Mouse (Mus musculus) C2C12 (cell line): ENCODE results near the gene Olfr643. TPM values are rescaled to one million over a fixed set of nuclear protein-coding genes. Genes with fewer than 3 reads are reported as not detected.

Experiments used
- polyA plus RNA-seq: library from polyadenylated mRNA; unstranded; fragments of >200 nt; fragmentation: generic; extraction: Trizol; gene quantifications from one replicate; pipeline ENCODE4 v1.2.1, GENCODE M21; 2012; ENCODE audit warnings: missing spikeins

The Olfr643 gene
- polyA plus RNA-seq, 1 experiment, result not detected

Other genes with a start within 250 kb of the Olfr643 start
- not detected for gene Olfr64, start 242.9 kb downstream of the Olfr643 start, polyA plus RNA-seq
- gene Olfr65, start 233.9 kb downstream of the Olfr643 start, polyA plus RNA-seq, result not detected
- not detected for gene Olfr631, start 208.6 kb downstream of the Olfr643 start, polyA plus RNA-seq
- gene Olfr632, start 203.1 kb downstream of the Olfr643 start, polyA plus RNA-seq, result not detected
- gene Olfr633, start 193.0 kb downstream of the Olfr643 start, polyA plus RNA-seq, result not detected
- gene Olfr635, start 166.3 kb downstream of the Olfr643 start, polyA plus RNA-seq, result not detected
- not detected for gene Olfr638, start 138.7 kb downstream of the Olfr643 start, polyA plus RNA-seq
- not detected for gene Olfr639, start 120.1 kb downstream of the Olfr643 start, polyA plus RNA-seq
- not detected for gene Olfr640, start 111.8 kb downstream of the Olfr643 start, polyA plus RNA-seq
- gene Olfr641, start 102.0 kb downstream of the Olfr643 start, polyA plus RNA-seq, result not detected
- gene Olfr642, start 84.7 kb downstream of the Olfr643 start, polyA plus RNA-seq, result not detected
- gene 4930516K23Rik, start 76.0 kb downstream of the Olfr643 start, polyA plus RNA-seq, result not detected
- not detected for gene Olfr644, start 65.5 kb downstream of the Olfr643 start, polyA plus RNA-seq
- gene Olfr645, start 51.9 kb downstream of the Olfr643 start, polyA plus RNA-seq, result not detected
- gene Olfr646, start 32.5 kb downstream of the Olfr643 start, polyA plus RNA-seq, result not detected
- gene Ubqln5, start 7.6 kb downstream of the Olfr643 start, polyA plus RNA-seq, result not detected
- gene Ubqln3, start 5.9 kb upstream of the Olfr643 start, polyA plus RNA-seq, result not detected
- not detected for gene Ubqlnl, start 13.2 kb upstream of the Olfr643 start, polyA plus RNA-seq
- not detected for gene Olfm5, start 27.4 kb upstream of the Olfr643 start, polyA plus RNA-seq
- gene Olfr648, start 46.0 kb upstream of the Olfr643 start, polyA plus RNA-seq, result not detected
- not detected for gene Olfr649, start 58.6 kb upstream of the Olfr643 start, polyA plus RNA-seq
- 0.05 TPM for gene Trim6, start 81.4 kb upstream of the Olfr643 start, polyA plus RNA-seq
- gene Trim34a, start 107.1 kb upstream of the Olfr643 start, polyA plus RNA-seq, result not detected
- not detected for gene Trim5, start 150.7 kb upstream of the Olfr643 start, polyA plus RNA-seq
- gene Trim12a, start 178.1 kb upstream of the Olfr643 start, polyA plus RNA-seq, result not detected
- gene Trim34b, start 192.1 kb upstream of the Olfr643 start, polyA plus RNA-seq, result not detected
- gene Trim12c, start 216.0 kb upstream of the Olfr643 start, polyA plus RNA-seq, result 0.08 TPM
- not detected for gene Trim30b, start 232.5 kb upstream of the Olfr643 start, polyA plus RNA-seq